Mouse (Mus musculus) CH12.LX (cell line): ENCODE results near the gene AU021092. TPM values are rescaled to one million over a fixed set of nuclear protein-coding genes. Genes with fewer than 3 reads are reported as not detected.
"Not testable (repeated sequence)": the region's sequence is repeated elsewhere in the genome, so short reads cannot be mapped to it uniquely, and the experiment has no call there.

Experiments used
- DNase-seq: peaks from one replicate; pipeline ENCODE4 v3.0.0-alpha.2; 2013; ENCODE audit errors: extremely low read depth
- H3K27ac ChIP-seq: 2 replicates; pipeline ENCODE4 v1.5.1; 2012; ENCODE audit warnings: low read depth, mild to moderate bottlenecking, control low read depth, moderate library complexity; ENCODE audit not compliant: insufficient read depth
- H3K27me3 ChIP-seq: replicated peaks from 2 replicates; pipeline ENCODE3; 2012; ENCODE audit warnings: inconsistent platforms
- H3K36me3 ChIP-seq, 2 experiments: replicated peaks in 1 of 2; 2 replicates each; pipeline versions ENCODE3 to v1.6.1; 2012; ENCODE audit warnings: inconsistent platforms in 1 of 2, low read length in 1 of 2, mild to moderate bottlenecking in 1 of 2, mixed read lengths in 1 of 2, moderate library complexity in 1 of 2; ENCODE audit not compliant: control insufficient read depth in 1 of 2, insufficient read depth in 1 of 2
- H3K4me1 ChIP-seq, 2 experiments: 2 replicates each; pipeline ENCODE4 v1.6.1; 2012; ENCODE audit warnings: inconsistent platforms in 1 of 2, moderate library complexity in 1 of 2; ENCODE audit not compliant: insufficient read depth in 2 of 2, control insufficient read depth in 1 of 2
- H3K4me2 ChIP-seq: 2 replicates; pipeline ENCODE4 v1.6.1; 2012; ENCODE audit warnings: low read depth, mild to moderate bottlenecking, control low read depth; ENCODE audit not compliant: poor library complexity, insufficient read depth, severe bottlenecking
- H3K4me3 ChIP-seq, 3 experiments: fragments of 150-350 bp in 1 of 3; sonication (generic) in 1 of 3; replicated peaks in 1 of 3; 2 replicates each; pipeline versions ENCODE3 to v1.5.1; 2011 to 2012; ENCODE audit warnings: low read depth in 2 of 3, low read length in 2 of 3, mild to moderate bottlenecking in 2 of 3, moderate library complexity in 2 of 3, control low read depth in 1 of 3, improper control_type of control experiment in 1 of 3, inconsistent platforms in 1 of 3, mixed read lengths in 1 of 3; ENCODE audit not compliant: poor library complexity in 1 of 3
- H3K79me2 ChIP-seq: replicated peaks from 2 replicates; pipeline ENCODE4 v1.6.1; 2012; ENCODE audit warnings: mild to moderate bottlenecking, moderate library complexity; ENCODE audit not compliant: control insufficient read depth, poor library complexity, insufficient read depth, severe bottlenecking; ENCODE audit errors: extremely low read depth
- H3K9ac ChIP-seq: 2 replicates; pipeline ENCODE4 v1.6.1; 2012; ENCODE audit warnings: low read depth, mild to moderate bottlenecking, control low read depth, moderate library complexity; ENCODE audit not compliant: insufficient read depth
- H3K9me3 ChIP-seq: replicated peaks from 2 replicates; pipeline ENCODE3; 2012; ENCODE audit warnings: low read length, inconsistent platforms, mixed read lengths
- GABPA ChIP-seq: IDR thresholded peaks from 2 replicates; pipeline ENCODE4 v1.6.1; 2012; ENCODE audit warnings: low read depth, low read length, improper control_type of control experiment, inconsistent platforms; ENCODE audit not compliant: insufficient replicate concordance
- HCFC1 ChIP-seq: IDR thresholded peaks from 2 replicates; pipeline ENCODE4 v1.6.1; 2012; ENCODE audit warnings: low read depth, mild to moderate bottlenecking, inconsistent platforms, low read length, improper control_type of control experiment
- MEF2A ChIP-seq: IDR thresholded peaks from 2 replicates; pipeline ENCODE4 v1.6.1; 2014; ENCODE audit warnings: low read depth, mild to moderate bottlenecking, inconsistent platforms, low read length, improper control_type of control experiment, borderline replicate concordance
- MXI1 ChIP-seq: IDR thresholded peaks from 2 replicates; pipeline ENCODE4 v1.6.1; 2011; ENCODE audit warnings: mild to moderate bottlenecking, low read depth, low read length, improper control_type of control experiment
- MYC ChIP-seq: IDR thresholded peaks from 2 replicates; pipeline ENCODE4 v1.6.1; 2011; ENCODE audit warnings: low read depth, mild to moderate bottlenecking, improper control_type of control experiment, low read length
- NELFE ChIP-seq: IDR thresholded peaks from 2 replicates; pipeline ENCODE4 v1.6.1; 2011; ENCODE audit warnings: low read depth, low read length, improper control_type of control experiment
- PAX5 ChIP-seq: IDR thresholded peaks from 2 replicates; pipeline ENCODE4 v1.6.1; 2012; ENCODE audit warnings: low read length, inconsistent platforms, mixed read lengths
- RCOR1 ChIP-seq: conservative IDR thresholded peaks from 2 replicates; pipeline ENCODE4 v1.6.1; 2012; ENCODE audit warnings: low read depth, mild to moderate bottlenecking, inconsistent platforms, low read length, improper control_type of control experiment
- TCF12 ChIP-seq: IDR thresholded peaks from 2 replicates; pipeline ENCODE4 v1.6.1; 2014; ENCODE audit warnings: low read depth, mild to moderate bottlenecking, inconsistent platforms, low read length, improper control_type of control experiment
- UBTF ChIP-seq: IDR thresholded peaks from 2 replicates; pipeline ENCODE4 v1.6.1; 2012; ENCODE audit warnings: low read depth, mild to moderate bottlenecking, inconsistent platforms, low read length, improper control_type of control experiment, moderate library complexity
- USF1 ChIP-seq: IDR thresholded peaks from 2 replicates; pipeline ENCODE4 v1.6.1; 2014; ENCODE audit warnings: low read depth, mild to moderate bottlenecking, inconsistent platforms, low read length, improper control_type of control experiment
- USF2 ChIP-seq: conservative IDR thresholded peaks from 2 replicates; pipeline ENCODE4 v1.6.1; 2011; ENCODE audit warnings: low read depth, low read length, improper control_type of control experiment
- ZMIZ1 ChIP-seq: IDR thresholded peaks from 2 replicates; pipeline ENCODE4 v1.6.1; 2012; ENCODE audit warnings: low read depth, mild to moderate bottlenecking, inconsistent platforms, low read length, improper control_type of control experiment
- ZNF384 ChIP-seq: IDR thresholded peaks from 2 replicates; pipeline ENCODE4 v1.6.1; 2012; ENCODE audit warnings: low read depth, low read length, improper control_type of control experiment, inconsistent platforms
- dilution Hi-C: fragments of 300-500 bp; cut with MboI; formaldehyde crosslinking; loops from 2 replicates; pipeline ENCODE4 v1.14.3; 2020; ENCODE audit warnings: low sequenced_read_pairs; ENCODE audit not compliant: extremely low pct_unique_long_range_greater_than_20kb, extremely low pct_ligation_motif_present
- in situ Hi-C: fragments of 300-500 bp; cut with MboI; formaldehyde crosslinking; loops from 3 replicates; pipeline ENCODE4 v1.14.3; 2019; ENCODE audit warnings: low sequenced_read_pairs, low pct_ligation_motif_present, low pct_unique_long_range_greater_than_20kb, mixed read lengths
- polyA plus RNA-seq: library from polyadenylated mRNA; unstranded; fragments of >175 nt; gene quantifications from 2 replicates; pipeline ENCODE4 v1.2.1, GENCODE M21; 2012; ENCODE audit warnings: low read depth; ENCODE audit not compliant: insufficient read length
- total RNA-seq, 2 experiments: library from RNA; depleted of rRNA; stranded (reverse); fragments of 300-350 nt in 1 of 2; fragments of >200 nt in 1 of 2; gene quantifications; 2 replicates each; pipeline ENCODE4 v1.2.3; 2012 to 2014

Gene AU021092
- total and polyA plus RNA-seq, 3 experiments: not detected

- H3K36me3 ChIP-seq, H3K4me1 ChIP-seq, H3K4me2 ChIP-seq, in situ Hi-C loops, H3K4me3 ChIP-seq, H3K27ac ChIP-seq, DNase-seq, dilution Hi-C loops, H3K79me2 ChIP-seq, H3K9ac ChIP-seq: not testable (repeated sequence)
- Histone ChIP-seq H3K9me3 (peaks cover 11% of the 10 kb centered on the region), H3K27me3 (peaks cover 18% of the 10 kb centered on the region)
Observed at GRCm38 (mm10) chr16:5226534-5226933, 4.4 kb upstream of the AU021092 start.

GRCm38 (mm10) chr16:5221403-5221802, 696 bp downstream of the AU021092 start:
- TF ChIP-seq TCF12 (no peak), MYC (no peak), NELFE (no peak), ZMIZ1 (no peak), MXI1 (no peak), ZNF384 (no peak), USF2 (no peak), USF1 (no peak), PAX5 (no peak), HCFC1 (no peak), GABPA (no peak), UBTF (no peak), RCOR1 (no peak), MEF2A (no peak)
- in situ Hi-C loops (no loop called here), dilution Hi-C loops (no loop called here)
- Histone ChIP-seq H3K27ac (no peak overlapping the region), H3K9me3 (no peaks in the 10 kb centered on the region), H3K36me3 (no peaks in the 10 kb centered on the region), H3K4me3 (no peak overlapping the region), H3K4me2 (no peak overlapping the region), H3K4me1 (no peaks in the 10 kb centered on the region), H3K79me2 (no peaks in the 10 kb centered on the region), H3K27me3 (peaks cover 56% of the 10 kb centered on the region), H3K9ac (no peak overlapping the region)
- no peak for DNase-seq
